Mouse (Mus musculus): ENCODE data around the gene Itgb3bp.

Gene Itgb3bp

GRCm38 (mm10) chr4:99934859-99935258, 5.2 kb upstream of the Itgb3bp start:
- no peak for DNase-seq (ENCODE audit: low read depth, low spot score)

GRCm38 (mm10) chr4:99931807-99932206, 2.2 kb upstream of the Itgb3bp start:
- DNase-seq (ENCODE audit: low read depth, low spot score), result no peak

GRCm38 (mm10) chr4:99931240-99931580, 1.6 kb upstream of the Itgb3bp start:
- DNase-seq (ENCODE audit: low read depth, low spot score), result no peak

- no peak for DNase-seq (ENCODE audit: low read depth, low spot score)
Observed at GRCm38 (mm10) chr4:99930518-99931239, 1.1 kb upstream of the Itgb3bp start.

GRCm38 (mm10) chr4:99929149-99929612, 432 bp downstream of the Itgb3bp start, which contains the start of gene Pgm1:
TSS of gene Pgm1 (plus strand) at chr4:99929414.
- peak; percentile 63 for DNase-seq (ENCODE audit: low read depth, low spot score)

GRCm38 (mm10) chr4:99928521-99928920, 1.1 kb downstream of the Itgb3bp start:
- no peak for DNase-seq (ENCODE audit: low read depth, low spot score)

- no peak for DNase-seq (ENCODE audit: low read depth, low spot score)
Observed at GRCm38 (mm10) chr4:99926380-99926779, 3.2 kb downstream of the Itgb3bp start.

GRCm38 (mm10) chr4:99913894-99914451, 15.6 kb downstream of the Itgb3bp start:
- DNase-seq (ENCODE audit: low read depth, low spot score), result no peak

GRCm38 (mm10) chr4:99882405-99882804, 47.2 kb downstream of the Itgb3bp start:
- DNase-seq (ENCODE audit: low read depth, low spot score), result no peak

- DNase-seq (ENCODE audit: low read depth, low spot score), result no peak
Observed at GRCm38 (mm10) chr4:99881882-99882281, 47.7 kb downstream of the Itgb3bp start.

- DNase-seq (ENCODE audit: low read depth, low spot score), result peak; percentile 89
Observed at GRCm38 (mm10) chr4:99829094-99830073, 100.2 kb downstream of the Itgb3bp start, which contains the start of gene Efcab7. TSS of gene Efcab7 (plus strand) at chr4:99829198.

GRCm38 (mm10) chr4:99828739-99829093, 100.9 kb downstream of the Itgb3bp start:
- DNase-seq (ENCODE audit: low read depth, low spot score), result no peak

- DNase-seq (ENCODE audit: low read depth, low spot score), result no peak
Observed at GRCm38 (mm10) chr4:99828337-99828736, 101.3 kb downstream of the Itgb3bp start.

- DNase-seq (ENCODE audit: low read depth, low spot score), result no peak
Observed at GRCm38 (mm10) chr4:99816697-99817460, 112.7 kb downstream of the Itgb3bp start.

- DNase-seq (ENCODE audit: low read depth, low spot score), result peak; percentile 28
Observed at GRCm38 (mm10) chr4:99792365-99792764, 137.2 kb downstream of the Itgb3bp start.

GRCm38 (mm10) chr4:99773041-99773440, 156.6 kb downstream of the Itgb3bp start:
- DNase-seq (ENCODE audit: low read depth, low spot score), result no peak

GRCm38 (mm10) chr4:99770555-99770954, 159.1 kb downstream of the Itgb3bp start:
- no peak for DNase-seq (ENCODE audit: low read depth, low spot score)

GRCm38 (mm10) chr4:99766753-99767152, 162.9 kb downstream of the Itgb3bp start:
- DNase-seq (ENCODE audit: low read depth, low spot score), result peak; percentile 59

GRCm38 (mm10) chr4:99766303-99766702, 163.3 kb downstream of the Itgb3bp start:
- DNase-seq (ENCODE audit: low read depth, low spot score), result no peak

- DNase-seq (ENCODE audit: low read depth, low spot score), result no peak
Observed at GRCm38 (mm10) chr4:99752426-99752825, 177.2 kb downstream of the Itgb3bp start.

- no peak for DNase-seq (ENCODE audit: low read depth, low spot score)
Observed at GRCm38 (mm10) chr4:99739836-99740235, 189.8 kb downstream of the Itgb3bp start.

Data from ES-CJ7 (cell line).